Mouse (Mus musculus): Measurements from ENCODE around the gene Fhit.

- no peak for TF ChIP-seq CTCF (IDR thresholded peaks at IDR 0.05; ENCODE audit: control insufficient read depth, insufficient read depth, low read length)
- TF ChIP-seq POLR2A (IDR thresholded peaks at IDR 0.05; ENCODE audit: borderline replicate concordance, control insufficient read depth, low read depth, low read length), result no peak
Observed at GRCm38 (mm10) chr14:11119076-11119475, 42.8 kb downstream of the Fhit start.

Data from bone marrow, adult 2 months (tissue).